In genomic region chr9:61779165-61779564, GRCm38 (mm10) we compare ENCODE assay signal across 18 mouse cellular contexts.
"Had no signal": no experiment of that assay in that cellular context is flagged by ENCODE, and none has a peak within 500 bp of the region (broad histone marks: within the 10 kb centered on the region; RNA-seq: fewer than 3 reads in every experiment).

No protein-coding gene starts in this region.

- H3K4me1 ChIP-seq: midbrain, embryonic 10.5 days; midbrain, embryonic 12.5 days; neural tube, embryonic 13.5 days; neural tube, embryonic 15.5 days; stomach, embryonic 15.5 days had no signal

- H3K9me3 ChIP-seq: midbrain, embryonic 10.5 days; midbrain, embryonic 12.5 days; neural tube, embryonic 13.5 days; neural tube, embryonic 15.5 days; stomach, embryonic 15.5 days had no signal

- H3K4me3 ChIP-seq: midbrain, embryonic 10.5 days; midbrain, embryonic 12.5 days; myocyte; neural tube, embryonic 13.5 days; neural tube, embryonic 15.5 days; stomach, embryonic 15.5 days had no signal

- ATAC-seq: midbrain, embryonic 16.5 days had no signal

- H3K36me3 ChIP-seq: midbrain, embryonic 10.5 days; midbrain, embryonic 12.5 days; neural tube, embryonic 13.5 days; neural tube, embryonic 15.5 days; stomach, embryonic 15.5 days had no signal

- DNase-seq: lung, adult 18-20 months; lung, embryonic 14.5 days; lung, postnatal 10 days; lung, postnatal 4 days; midbrain, embryonic 14.5 days; retina, postnatal 1 day; right cerebral cortex, adult 18-20 months; thymus, adult 2 months; thymus, postnatal 25 days; thymus, postnatal 4 days had no signal

- H3K27me3 ChIP-seq: midbrain, embryonic 12.5 days; neural tube, embryonic 13.5 days; neural tube, embryonic 15.5 days; stomach, embryonic 15.5 days had no signal

- H3K27ac ChIP-seq: midbrain, embryonic 10.5 days; midbrain, embryonic 12.5 days; neural tube, embryonic 13.5 days; neural tube, embryonic 15.5 days; stomach, embryonic 15.5 days; stomach, postnatal 0 days had no signal
